Mouse (Mus musculus) hindlimb bud, embryonic 11.5 days (tissue): Measurements from ENCODE around the gene Gtsf1l.

Source experiments
- DNase-seq: peaks from one replicate; pipeline ENCODE4 v3.0.0-alpha.2; 2012; ENCODE audit warnings: low read depth, low spot score; ENCODE audit errors: extremely low spot score

Gtsf1l gene

GRCm38 (mm10) chr2:163054335-163054840 lies 33.3 kb downstream of the Gtsf1l start, which contains the start of gene Mybl2:
TSS of gene Mybl2 (plus strand) at chr2:163054687.
- peak; percentile 83 for DNase-seq

DNA sequence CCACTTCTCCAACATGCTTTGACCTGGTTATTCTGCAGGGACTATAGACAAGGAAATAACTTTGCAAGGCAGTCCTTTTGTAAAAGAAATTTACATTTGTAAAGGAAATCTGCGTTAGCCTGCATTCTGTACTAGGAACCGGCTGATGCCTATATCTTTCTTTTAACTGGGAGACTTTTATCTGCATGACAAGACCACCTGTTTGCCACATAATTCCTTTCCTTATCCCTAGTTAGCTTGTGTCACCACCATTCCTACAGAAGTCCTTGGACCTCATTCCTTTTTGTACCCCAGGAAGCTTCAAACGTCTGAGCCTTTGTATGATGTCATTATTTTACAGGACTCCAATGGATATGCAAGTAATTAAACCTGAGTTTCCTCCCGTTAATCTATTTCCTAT lies 34.8 kb downstream of the Gtsf1l start:
- no peak for DNase-seq

GRCm38 (mm10) chr2:163052101-163052500 lies 35.6 kb downstream of the Gtsf1l start:
- no peak for DNase-seq

GRCm38 (mm10) chr2:163051691-163052090 lies 36.0 kb downstream of the Gtsf1l start:
- no peak for DNase-seq

DNA sequence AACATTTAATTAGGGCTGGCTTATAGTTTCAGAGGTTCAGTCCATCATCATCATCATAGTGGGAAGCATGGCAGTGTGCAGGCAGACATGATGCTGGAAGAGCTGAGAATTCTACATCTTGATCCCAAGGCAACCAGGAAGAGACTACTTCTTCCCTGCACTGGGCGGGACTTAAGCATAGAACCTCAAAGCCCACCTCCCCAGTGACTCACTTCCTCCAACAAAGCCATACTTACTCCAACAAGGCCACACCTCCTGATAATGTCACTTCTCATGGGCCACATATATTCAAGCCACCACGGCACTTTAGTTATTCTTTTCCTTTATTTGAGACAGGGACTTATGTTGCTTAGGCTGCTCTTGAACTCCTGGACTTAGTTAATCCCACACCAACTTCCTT lies 38.5 kb downstream of the Gtsf1l start:
- DNase-seq: no peak

DNA sequence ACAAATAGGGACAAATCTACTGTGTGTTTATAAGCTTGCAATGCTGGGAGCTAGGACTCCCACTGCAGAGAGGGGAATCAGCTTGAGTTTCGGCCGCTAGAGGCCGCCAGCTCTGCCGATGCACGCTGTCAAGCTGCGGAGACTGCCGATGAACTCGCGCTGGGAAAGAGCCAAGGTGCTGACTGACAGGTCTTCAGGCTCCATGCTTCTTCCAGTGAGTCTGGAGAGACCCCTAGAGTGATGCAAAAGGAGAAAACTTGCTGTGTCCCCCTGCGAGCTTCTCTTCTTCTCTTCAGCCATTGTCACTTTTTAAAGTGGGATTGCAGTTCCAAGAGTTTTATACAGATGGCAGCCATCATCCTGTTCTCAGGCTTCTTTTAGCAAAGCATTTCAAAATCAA lies 39.5 kb downstream of the Gtsf1l start:
- DNase-seq: no peak

DNA sequence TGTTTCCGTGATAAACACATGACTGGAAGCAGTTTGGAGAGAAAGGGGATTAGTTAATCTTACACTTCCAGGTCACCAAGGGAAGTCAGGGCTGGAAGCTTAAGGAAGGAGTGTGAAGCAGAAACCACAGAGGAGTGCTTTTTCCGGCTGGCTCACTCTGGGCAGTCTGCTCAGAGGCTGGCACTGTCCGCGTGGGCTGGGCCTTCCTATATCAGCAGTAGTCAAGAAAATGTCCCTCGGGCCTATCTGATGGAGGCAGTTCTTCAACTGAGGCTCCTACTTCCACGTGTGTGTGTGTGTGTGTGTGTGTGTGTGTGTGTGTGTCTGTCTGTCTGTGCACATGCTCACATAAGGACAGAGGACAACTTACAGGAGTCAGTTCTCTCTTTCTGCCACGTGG lies 47.7 kb downstream of the Gtsf1l start:
- DNase-seq: no peak
